Mouse (Mus musculus): ENCODE measurements at regions not wholly inside any gene's neighbourhood (a gene's known extent, or its start where the extent isn't known, plus 50 kb on each side); places are given as distances from the start of the nearest gene placed in this dataset.

DNA sequence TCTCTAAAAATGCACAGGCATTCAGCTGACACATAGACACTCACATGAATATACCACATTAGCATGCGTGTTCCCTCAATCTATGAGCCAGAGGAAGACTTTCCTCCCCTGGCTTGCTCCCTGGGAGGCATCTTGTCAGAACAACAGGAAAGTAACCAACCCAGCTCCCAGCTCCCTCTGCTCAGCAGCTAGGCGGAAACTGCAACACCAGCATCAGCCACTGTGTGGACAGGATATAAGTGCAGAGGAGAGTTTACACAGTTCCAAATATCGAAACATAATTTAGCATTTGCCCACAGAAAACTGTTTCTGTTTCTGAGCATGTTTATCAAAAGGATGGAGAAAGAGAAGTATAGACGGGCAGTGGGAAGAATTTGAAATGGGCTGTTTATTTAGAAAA lies 148.3 kb upstream of the Usp24 start:
- no peak overlapping the region for H3K9ac ChIP-seq (ENCODE audit: control insufficient read depth, low read depth, low read length, poor library complexity, severe bottlenecking)
- no peaks in the 10 kb centered on the region for H3K9me3 ChIP-seq (replicated peaks; ENCODE audit: insufficient read depth, low read length)
- H3K36me3 ChIP-seq (ENCODE audit: control insufficient read depth in 1 of 2, insufficient read depth in 2 of 2, low read length in 2 of 2): no peaks in the 10 kb centered on the region
- no peak overlapping the region for H3K27ac ChIP-seq (ENCODE audit: control insufficient read depth, low read depth, low read length)
- H3K27me3 ChIP-seq (ENCODE audit: control insufficient read depth in 1 of 2, insufficient read depth in 2 of 2, low read length in 2 of 2): no peaks in the 10 kb centered on the region
- TF ChIP-seq UBTF (IDR thresholded peaks at IDR 0.05; ENCODE audit: borderline replicate concordance, insufficient read depth, low read depth, low read length): no peak
- no peak for TF ChIP-seq TAL1 (IDR thresholded peaks at IDR 0.05; ENCODE audit: low read length)
- TF ChIP-seq NRF1 (IDR thresholded peaks at IDR 0.05; ENCODE audit: insufficient read depth, low read depth, low read length, poor library complexity, severe bottlenecking): no peak
- TF ChIP-seq GABPA (IDR thresholded peaks at IDR 0.05; ENCODE audit: low read depth, low read length): no peak
- TF ChIP-seq MEF2A (IDR thresholded peaks at IDR 0.05; ENCODE audit: extremely low read depth, insufficient replicate concordance, low read depth, low read length, poor library complexity, severe bottlenecking): no peak
- TF ChIP-seq JUND (IDR thresholded peaks at IDR 0.05; ENCODE audit: low read depth, low read length): no peak
- TF ChIP-seq NELFE (IDR thresholded peaks at IDR 0.05; ENCODE audit: low read depth, low read length): no peak
- TF ChIP-seq TBP (IDR thresholded peaks at IDR 0.05; ENCODE audit: low read depth, low read length): no peak
- no peak for TF ChIP-seq RCOR1 (IDR thresholded peaks at IDR 0.05; ENCODE audit: low read depth, low read length)
- no peak for TF ChIP-seq TCF12 (IDR thresholded peaks at IDR 0.05; ENCODE audit: low read depth, low read length)
- no peak for TF ChIP-seq USF2 (IDR thresholded peaks at IDR 0.05; ENCODE audit: borderline replicate concordance in 1 of 2, insufficient read depth in 1 of 2, low read depth in 1 of 2, low read length in 2 of 2)
- no peak overlapping the region for H3K4me3 ChIP-seq (ENCODE audit: control insufficient read depth in 1 of 2, insufficient read depth in 1 of 2, low read depth in 2 of 2, low read length in 2 of 2)
- no peaks in the 10 kb centered on the region for H3K79me2 ChIP-seq (ENCODE audit: control insufficient read depth, insufficient read depth, low read length, poor library complexity)
- H3K4me1 ChIP-seq (ENCODE audit: control insufficient read depth in 1 of 2, insufficient read depth in 2 of 2, low read length in 2 of 2): no peaks in the 10 kb centered on the region
- DNase-seq (ENCODE audit: low read depth, low spot score): no peak

DNA sequence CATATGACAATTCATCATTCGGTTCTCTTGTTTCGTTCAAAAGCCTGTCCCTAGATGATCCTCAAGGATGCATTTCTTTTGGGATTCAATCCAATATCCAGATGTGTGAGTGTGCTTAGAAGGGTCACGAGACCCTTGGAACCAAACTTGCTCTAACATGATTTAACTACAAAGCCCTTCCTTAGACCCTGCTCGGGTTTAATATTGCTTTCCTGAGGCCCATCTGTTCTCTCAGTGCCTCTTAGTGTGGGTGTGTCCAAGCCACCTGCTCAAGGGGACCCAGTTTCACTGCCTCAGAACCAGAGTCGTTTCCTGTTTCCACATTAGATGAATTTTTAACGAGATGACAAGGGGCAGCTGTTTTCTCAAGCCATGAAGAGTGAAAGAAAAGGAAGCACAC lies 147.3 kb upstream of the Usp24 start:
- H3K4me1 ChIP-seq (ENCODE audit: control insufficient read depth in 1 of 2, insufficient read depth in 2 of 2, low read length in 2 of 2): no peaks in the 10 kb centered on the region
- H3K9me3 ChIP-seq (replicated peaks; ENCODE audit: insufficient read depth, low read length): no peaks in the 10 kb centered on the region
- no peaks in the 10 kb centered on the region for H3K79me2 ChIP-seq (ENCODE audit: control insufficient read depth, insufficient read depth, low read length, poor library complexity)
- DNase-seq (ENCODE audit: low read depth, low spot score): no peak
- no peak overlapping the region for H3K27ac ChIP-seq (ENCODE audit: control insufficient read depth, low read depth, low read length)
- no peak overlapping the region for H3K4me3 ChIP-seq (ENCODE audit: control insufficient read depth in 1 of 2, insufficient read depth in 1 of 2, low read depth in 2 of 2, low read length in 2 of 2)
- no peak overlapping the region for H3K9ac ChIP-seq (ENCODE audit: control insufficient read depth, low read depth, low read length, poor library complexity, severe bottlenecking)
- H3K36me3 ChIP-seq (ENCODE audit: control insufficient read depth in 1 of 2, insufficient read depth in 2 of 2, low read length in 2 of 2): no peaks in the 10 kb centered on the region
- H3K27me3 ChIP-seq (ENCODE audit: control insufficient read depth in 1 of 2, insufficient read depth in 2 of 2, low read length in 2 of 2): no peaks in the 10 kb centered on the region
- TF ChIP-seq ZKSCAN1 (IDR thresholded peaks at IDR 0.05; ENCODE audit: low read depth, low read length) (no peak), EP300 (IDR thresholded peaks at IDR 0.05; ENCODE audit: low read depth in 1 of 2, low read length in 2 of 2) (no peak), ETS1 (IDR thresholded peaks at IDR 0.05; ENCODE audit: low read depth, low read length) (no peak), TBP (IDR thresholded peaks at IDR 0.05; ENCODE audit: low read depth, low read length) (no peak), POLR2AphosphoS2 (IDR thresholded peaks at IDR 0.05; ENCODE audit: low read length) (no peak)
